Mouse (Mus musculus) induced T-regulatory cell, adult 2 months (primary cell): ENCODE measurements around the gene Znhit3.
A peak's percentile ranks its signal among the peaks of the same experiment; 100 is the strongest.

ENCODE experiments used
- DNase-seq: peaks from one replicate; pipeline ENCODE4 v3.0.0-alpha.2; 2012; ENCODE audit warnings: low read depth

Gene Znhit3

DNA sequence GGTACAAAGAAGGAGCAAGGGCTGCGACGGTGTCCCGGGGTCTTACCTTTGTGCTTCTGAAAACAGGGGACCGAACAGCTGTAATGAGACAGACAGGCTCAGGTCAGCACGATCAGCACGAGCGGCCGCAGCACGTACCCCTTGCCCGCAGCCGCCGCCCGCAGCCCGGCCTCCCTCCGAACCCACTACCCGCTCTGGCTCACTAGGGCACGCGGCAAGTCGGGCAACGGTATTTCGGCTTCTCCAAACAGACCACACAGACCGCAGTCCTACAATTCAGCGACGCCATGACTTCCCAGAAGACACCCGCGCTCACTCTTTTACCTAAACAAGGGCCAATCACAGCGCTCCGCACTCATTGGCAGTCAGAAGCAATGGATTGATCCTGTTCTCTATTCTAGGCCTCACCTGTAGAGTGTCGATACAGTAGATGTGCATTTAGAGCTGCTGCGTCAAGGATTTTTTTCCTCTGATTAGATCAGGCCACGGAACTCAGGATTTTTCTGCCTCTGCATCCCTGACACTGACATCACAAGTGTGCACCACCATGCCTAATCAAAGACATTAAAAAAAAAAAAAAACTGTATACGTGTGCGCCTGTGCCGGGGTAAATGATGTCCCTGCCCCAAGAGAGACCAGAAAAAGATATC is at the start of gene Znhit3:
Gene Znhit3, minus strand, starts transcription at position 314 of the 650 bp plus-strand sequence.
- peak; percentile 94 for DNase-seq

DNA sequence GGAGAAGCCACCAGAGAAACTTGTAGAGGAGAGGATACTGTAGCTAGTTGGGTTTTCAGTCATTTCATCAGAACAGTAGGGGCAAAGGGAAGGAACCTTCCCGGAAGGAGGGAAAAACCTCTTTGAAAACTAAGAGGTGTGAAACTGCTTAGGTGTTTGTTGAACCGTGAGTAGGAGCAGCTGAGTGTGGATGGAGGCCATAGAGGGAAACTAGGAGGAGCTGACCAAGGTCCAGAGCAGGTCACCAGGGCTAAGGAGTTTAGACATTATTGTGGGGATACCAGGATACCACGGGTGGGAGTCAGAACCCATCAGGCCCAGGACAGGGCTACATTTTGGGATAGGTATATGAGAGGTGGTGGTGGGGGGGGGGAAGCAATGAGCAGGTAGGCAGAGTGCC is 47.4 kb upstream of the Znhit3 start:
- DNase-seq, result no peak

DNA sequence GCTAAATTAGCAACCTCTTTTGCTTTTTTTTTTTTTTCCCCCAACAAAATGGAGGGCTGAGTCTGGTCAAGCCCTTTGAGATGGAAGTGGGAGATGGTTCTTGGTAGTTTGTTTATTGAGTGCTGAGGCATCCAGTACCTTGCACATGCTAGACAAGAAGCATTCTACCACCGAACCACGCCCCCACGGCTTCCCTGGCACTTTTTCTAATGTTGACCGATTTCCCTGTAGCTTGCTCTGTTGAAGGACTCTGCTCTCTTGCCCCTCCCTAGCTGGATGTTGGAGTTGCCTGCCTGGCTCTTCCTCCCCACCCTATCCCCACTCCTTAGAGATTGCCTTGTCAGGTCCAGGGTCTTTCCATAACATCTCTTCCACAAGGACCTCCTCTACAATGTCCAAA is 46.4 kb upstream of the Znhit3 start:
- no peak for DNase-seq

DNA sequence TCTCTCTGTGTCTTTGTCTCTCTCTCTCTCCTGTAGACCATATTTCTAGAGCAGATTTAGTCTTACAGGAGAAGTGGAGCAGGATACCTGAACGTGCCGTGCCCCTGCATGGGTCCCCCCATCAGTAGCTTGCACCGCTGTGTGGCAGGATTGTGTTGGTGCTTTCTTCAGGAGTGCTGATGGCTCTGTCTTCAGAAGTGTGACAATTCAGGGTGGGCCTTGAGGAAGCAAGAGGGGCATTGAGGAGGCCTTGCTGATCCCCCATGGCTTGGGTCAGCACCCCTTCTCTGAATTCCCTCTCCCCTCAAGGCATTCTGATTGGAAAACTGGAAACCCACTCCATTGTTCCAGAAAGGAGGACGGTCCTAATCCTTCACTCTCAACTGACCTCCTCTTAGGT is 45.4 kb upstream of the Znhit3 start:
- DNase-seq, result no peak

DNA sequence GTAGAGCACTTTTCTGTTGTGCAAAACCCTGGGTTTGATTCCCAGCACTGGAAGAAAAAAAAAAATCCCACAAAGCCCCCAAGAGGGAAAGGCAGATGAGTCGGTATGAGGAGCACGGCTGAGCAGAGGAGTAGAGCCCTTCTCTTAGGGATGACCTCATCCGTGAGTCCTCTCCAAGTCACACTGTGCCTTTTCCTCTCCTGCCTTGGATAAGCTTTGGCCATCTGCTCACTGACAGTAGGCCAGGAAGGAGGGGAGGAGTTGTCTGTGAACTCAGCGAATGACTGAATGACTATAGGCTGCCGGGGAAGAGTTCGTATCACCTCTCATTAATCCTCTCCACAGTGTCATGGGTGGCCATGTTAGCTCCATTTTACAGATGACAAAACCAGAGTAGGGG is 44.6 kb upstream of the Znhit3 start:
- no peak for DNase-seq

DNA sequence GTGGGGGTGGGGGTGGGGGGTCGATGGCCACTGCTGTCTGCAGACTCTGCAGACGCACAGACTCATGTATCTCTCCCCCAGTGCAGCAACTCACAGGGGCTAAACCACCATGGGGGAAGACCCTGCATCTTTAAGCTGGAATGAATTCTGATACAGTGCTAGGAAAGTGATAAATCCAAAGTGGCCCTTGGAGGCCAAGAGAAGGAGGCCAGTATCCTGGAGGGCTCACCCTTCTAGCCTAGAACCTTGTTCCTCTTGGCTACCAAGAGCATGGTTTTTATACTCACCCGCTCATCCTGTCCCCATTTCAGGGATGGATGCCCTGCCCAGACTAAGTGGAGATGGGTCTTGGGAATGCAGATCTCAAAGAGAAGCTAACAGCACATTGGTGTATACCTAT is 44.1 kb upstream of the Znhit3 start:
- no peak for DNase-seq

DNA sequence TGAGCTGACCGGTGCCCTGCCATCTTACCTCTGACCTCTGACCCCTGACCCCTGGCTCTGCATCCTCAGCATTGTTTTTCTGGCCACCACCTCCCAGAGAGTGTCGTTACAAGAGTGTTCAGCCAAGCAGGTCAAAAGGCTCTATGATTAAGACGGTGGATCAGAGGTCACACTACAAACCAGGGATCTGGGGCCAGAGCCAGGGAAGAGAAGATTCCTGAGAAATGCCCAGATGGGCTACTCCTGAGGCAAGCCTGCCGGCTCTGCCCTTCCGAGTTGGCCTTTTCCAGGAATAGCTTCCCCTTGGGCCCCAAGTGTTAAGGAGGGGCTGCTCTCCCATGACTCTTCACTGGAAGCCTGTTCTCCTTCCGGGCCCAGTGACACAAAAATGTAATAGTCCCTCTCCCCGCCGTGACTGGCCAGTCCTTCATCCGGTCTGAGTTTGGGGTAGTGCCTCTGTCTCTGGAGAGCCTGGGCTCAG is 43.6 kb upstream of the Znhit3 start:
- no peak for DNase-seq

DNA sequence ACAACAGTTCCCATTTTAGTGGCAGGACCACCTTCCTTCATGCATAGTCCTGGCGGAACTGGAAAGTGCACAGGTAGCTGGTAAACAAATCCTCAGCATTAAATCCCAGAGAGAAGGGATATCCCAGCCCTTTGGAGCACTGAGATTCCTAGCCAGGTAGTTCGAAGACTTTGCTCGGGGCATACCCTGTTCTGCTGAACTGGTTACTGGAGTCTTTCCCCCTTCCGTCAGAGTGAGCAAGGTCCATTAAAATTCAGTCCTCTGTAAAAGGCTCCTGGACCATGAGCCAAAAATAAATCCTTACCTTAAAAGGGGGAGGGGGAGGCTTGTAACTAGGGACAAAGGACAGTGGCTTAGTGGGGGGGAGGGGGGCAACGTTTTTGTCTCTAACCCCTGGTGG is 43.0 kb upstream of the Znhit3 start:
- DNase-seq, result no peak

DNA sequence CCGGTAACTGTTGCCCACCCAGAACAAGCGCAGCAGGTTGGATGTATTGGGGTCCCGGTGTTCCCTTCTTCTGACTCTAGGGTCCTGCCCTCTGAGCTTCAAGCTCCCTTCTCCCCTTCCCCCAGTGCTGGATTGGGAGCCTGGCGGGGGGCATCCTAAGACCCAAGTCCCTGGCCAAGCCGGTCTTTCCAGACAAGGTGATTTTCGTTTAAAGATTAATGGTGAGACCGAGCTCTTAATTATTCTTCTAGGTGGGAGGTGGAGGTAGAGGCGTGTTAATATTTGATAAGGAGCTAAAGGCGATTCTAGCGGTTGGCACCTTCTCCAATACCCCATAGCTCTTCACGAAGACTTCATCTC is 42.1 kb upstream of the Znhit3 start:
- no peak for DNase-seq

DNA sequence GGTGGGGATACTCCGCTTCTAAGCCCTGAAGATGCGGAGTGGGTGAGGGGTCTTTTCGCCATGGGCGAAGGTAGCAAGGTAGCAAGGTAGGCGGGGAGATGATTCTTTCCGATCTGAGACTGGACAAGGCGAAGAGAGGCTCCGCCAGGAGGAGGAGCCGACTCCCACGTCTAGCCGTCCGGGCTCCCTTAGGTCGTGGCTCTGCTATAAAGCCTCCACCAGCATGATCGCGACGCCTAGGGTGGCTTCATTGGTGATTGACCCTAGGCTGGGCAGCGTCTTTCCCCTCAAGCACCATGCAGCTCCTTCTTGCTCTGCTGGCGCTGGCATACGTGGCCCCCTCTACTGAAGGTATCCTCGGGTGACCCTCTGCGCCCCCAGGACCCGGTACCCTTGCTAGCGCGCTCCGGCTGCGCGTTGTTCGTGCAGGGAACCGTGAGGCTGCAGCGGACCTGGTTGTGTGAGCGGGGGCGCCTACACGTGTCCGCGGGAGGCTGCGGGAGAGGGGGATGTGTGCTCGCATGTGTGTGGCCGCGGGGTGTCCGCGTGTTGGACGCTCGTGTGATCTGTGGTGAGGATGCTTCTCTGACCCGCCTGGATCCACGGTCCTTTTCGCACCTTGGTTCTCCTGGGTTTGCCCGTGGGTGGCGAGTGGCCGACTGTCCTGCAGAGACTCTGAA is 41.6 kb upstream of the Znhit3 start, which contains the start of gene Car4:
Gene Car4, plus strand, starts transcription at position 196 of the 680 bp plus-strand sequence.
- DNase-seq, result no peak

DNA sequence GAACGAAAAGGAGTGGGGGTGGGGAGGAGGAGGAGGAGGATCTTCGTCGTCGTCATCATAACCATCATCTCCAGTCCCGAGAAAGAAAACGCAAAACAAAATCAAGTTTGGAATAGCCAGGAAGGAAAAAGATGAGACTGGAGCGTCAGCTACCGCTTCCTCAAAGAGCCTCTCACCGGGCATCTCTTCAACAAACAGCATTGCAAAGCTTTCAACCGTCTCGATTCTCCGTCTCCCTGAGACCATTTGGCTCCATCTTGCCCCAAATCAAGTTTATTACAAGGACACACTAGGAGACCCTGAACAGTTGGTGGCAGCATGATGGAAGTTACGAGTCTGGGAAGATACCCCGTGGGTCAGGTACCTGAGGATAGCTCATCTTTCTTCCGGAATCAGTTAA is 41.0 kb upstream of the Znhit3 start:
- DNase-seq, result no peak

DNA sequence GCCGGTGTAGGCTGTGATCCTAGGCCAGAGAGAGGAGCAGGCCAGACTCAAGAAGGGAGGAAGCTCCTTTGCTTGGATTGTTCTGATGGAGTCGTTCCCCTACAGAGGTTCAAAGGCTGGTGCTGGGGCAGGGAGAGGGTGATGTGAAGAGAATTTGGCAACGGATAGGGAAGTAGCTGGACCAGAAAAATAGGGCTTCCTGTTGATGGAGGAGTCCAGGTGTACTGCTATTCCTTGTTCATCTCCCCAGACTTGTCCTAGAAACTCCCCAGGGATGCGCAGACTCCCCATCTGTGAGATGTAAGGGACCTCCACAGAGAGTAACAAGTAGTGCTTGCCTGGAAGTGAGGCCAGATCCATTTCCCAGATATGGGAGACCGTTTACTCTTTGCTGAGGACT is 40.2 kb upstream of the Znhit3 start:
- no peak for DNase-seq

DNA sequence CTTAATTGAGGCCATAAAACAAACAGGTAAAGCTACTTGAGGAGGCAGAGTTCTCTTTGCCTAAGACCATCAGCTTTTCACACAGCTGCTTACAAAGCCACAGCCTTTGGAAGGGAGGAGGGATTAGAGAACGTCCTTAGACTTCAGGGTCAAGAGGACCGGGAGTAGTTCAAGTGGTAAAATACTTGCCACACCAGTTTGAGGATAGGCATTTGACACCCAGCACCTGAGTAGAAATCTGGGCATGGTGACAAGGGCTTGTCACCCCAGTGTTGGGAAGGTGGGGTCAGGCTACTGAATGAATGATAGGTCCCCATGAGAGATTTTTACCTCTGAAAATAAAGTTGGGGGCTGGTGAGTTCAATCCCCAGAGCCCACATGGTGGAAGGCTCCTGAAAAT is 36.4 kb upstream of the Znhit3 start:
- DNase-seq, result no peak

DNA sequence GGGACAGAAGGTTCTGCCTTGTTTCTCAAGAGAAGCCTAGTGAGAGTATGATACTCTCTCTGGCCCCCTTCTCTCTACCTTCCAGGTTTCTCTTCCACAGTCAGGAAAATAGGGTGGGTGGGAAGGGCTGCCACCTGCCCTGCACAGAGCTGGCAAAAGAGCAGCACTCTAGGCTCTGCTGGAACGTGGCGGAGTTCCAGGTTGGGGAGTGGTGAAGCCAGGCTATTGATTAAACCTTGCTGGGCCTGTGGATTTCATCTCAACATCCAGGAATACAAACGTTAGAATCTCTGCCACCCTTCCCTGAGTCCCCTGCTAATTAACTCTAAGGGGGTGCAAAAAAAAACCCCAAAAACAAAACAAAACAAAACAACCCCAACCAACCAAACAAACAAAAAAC is 32.4 kb upstream of the Znhit3 start:
- no peak for DNase-seq

DNA sequence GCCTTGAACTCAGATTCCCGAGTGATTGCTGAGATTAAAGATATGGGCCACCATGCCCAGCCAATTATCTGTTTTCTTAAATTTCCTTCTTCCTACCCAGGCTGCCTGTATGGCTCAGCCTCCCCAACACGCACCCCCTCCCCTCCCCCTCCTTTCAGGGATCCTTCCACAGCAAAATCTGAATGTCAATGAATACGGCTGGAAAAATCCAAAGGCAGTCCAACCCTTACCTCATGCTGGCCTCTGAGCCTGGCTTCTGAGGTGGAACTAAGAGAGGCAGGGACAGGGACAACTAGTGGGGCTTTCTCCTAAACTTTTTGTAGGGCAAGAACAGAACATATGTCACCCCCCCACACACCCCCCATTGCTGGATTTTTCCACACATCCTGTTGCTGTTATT is 31.9 kb upstream of the Znhit3 start:
- DNase-seq, result no peak

DNA sequence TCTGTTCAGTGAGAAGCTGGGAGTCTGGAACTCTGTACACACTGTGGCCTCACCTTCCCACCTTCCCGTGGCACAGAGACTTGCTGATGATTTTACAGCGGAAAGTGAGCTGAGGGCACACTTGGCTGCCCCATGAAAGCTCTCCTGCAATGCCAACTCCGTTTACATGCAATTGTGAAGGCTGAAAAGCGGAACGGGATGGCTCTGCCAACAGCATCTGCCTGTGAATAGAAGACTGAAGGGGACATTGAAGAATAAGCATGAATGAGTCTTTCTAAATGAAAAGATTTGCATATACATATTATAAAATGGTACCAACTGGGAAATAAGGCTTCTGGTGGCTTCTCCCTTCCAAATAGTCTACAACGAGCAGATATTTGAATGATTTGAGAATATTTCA is 31.0 kb upstream of the Znhit3 start:
- DNase-seq, result no peak

DNA sequence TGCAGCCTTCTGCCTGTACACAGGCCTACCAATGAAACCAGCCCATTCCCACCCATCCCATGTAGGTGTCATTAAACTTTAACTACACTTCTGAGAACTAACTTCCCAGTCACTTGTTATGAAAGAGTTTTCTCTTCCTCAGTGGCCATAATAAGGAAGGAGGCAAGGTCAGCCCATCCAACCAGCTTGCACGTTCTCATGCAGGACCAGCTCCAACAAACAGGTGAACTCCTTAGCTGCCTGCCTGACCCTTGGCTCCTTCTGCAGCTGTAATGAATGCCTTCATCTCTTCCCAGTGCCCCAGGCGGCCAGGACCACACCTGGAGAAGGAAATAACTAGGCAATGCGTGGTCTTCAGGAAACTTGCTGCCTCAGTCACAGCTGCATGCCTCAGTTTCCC is 29.7 kb upstream of the Znhit3 start:
- no peak for DNase-seq

DNA sequence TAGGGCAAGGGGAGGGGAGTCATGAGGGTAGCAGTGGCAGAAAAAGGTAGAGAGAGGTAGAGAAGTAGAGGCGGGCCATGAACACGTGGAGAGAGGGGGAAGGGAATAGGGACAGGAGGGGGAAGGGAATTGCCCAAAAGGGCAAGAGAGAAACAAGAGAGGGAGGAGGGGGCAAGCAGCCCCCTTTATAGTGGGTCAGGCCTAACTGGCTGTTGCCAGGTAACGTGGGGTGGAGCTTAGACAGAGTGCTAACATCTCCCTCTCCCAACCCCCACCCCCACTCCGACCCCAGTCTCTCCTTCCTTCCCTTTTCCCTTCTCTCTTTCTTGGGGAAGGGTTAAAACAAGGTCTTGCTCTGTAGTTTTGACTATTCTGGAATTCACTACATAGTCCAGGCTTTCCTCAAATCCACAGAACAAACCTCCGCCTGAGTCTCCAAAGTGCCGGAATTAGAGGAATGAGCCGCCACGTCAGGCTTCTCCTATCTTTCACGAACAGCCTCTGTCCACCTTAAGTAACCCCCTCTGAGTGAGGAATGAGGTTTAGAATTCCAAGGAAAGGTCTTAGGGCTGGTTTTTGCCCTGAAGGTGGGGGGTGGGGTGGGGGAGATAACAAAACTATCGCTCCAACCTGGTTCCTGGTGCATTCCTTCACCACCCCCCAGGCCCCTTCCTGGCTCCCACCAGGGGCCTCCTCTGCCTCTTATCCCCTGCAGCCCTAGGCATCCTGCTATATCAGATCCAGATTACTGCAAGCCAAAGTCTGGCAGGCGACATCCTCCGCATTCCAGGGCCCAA is 28.7 kb upstream of the Znhit3 start:
- no peak for DNase-seq

DNA sequence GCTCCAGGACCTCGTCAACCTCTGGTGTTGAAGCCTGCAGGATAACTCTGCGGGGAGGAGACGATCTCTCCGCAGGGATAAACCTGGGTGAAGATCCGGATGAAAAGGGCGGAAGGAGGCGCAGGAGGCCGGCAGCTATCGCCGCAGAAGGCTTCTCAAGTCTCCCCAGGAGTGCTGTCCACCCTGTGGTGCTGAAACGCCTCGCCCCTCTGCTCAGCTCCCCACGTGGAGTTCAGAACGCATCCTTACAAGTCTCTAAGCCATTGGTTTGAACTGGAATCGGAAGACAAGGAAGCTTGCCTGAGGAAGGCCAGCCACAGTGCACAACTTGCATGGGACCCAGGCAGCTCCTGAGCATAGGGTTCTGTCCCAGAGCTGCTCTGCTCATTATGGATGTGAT is 27.8 kb upstream of the Znhit3 start:
- peak; percentile 24 for DNase-seq

DNA sequence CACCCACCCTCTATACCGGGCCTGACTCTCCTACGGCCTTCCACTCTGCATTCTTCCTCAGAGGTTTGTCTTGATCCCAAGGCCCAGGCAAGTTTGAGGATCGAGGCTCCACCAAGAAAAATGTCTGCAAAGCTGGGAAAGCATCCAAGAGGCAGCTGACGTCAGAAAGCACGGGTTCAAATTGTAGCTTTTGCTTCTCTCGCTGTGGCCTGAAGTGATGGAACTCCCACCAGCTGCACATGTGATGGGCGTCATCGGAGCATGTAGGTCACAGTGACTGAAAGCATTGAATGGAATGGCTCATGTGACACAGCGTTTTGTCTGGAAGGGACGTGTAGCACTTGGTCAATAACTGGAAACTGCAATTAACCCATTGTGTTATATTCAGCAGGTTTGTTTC is 24.0 kb upstream of the Znhit3 start:
- no peak for DNase-seq

DNA sequence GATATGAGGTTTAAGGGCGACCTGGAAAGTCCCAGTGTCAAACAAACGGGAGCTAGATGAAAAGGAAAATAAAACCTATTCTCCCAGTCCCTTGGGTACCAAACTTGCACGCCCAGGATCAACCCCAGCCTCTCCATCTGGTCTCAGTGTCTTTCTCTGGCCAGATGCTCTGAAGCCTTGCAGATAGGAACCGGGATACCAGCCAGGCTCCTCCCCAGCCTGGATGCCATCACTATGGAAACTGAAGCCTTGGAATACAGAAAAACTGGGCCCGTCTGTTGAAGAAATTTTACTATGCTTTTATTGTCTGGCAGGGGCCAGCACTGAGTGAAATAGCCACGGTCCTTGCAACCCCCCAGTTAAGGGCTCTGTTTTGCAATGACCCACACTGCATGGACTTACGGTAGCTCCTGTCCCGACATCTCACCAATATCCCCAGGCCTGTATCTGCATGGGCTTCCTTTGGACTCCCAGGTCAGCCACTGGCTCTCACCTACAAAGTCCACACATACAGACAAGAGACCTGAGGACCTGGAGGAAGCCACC is 23.4 kb upstream of the Znhit3 start:
- DNase-seq, result no peak

DNA sequence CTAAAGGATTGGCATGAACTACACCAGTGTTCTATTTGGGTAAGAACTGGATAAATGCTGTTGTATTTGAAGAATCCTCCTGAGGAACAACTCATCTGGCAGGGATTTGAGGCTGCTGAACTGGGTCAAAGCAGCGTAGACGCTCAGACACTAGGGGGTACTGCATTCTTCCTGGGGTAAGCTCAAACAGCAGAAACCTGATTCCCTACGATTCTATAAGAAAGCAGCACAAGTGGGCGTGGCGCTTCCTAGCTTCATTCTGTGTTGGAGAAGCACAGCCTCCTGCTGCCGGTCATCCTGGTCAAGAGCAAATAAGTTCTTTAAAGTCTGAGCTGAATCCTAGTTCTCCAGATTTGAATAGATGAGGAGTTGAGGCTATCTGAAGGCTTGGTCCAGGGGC is 16.1 kb upstream of the Znhit3 start:
- DNase-seq, result no peak

DNA sequence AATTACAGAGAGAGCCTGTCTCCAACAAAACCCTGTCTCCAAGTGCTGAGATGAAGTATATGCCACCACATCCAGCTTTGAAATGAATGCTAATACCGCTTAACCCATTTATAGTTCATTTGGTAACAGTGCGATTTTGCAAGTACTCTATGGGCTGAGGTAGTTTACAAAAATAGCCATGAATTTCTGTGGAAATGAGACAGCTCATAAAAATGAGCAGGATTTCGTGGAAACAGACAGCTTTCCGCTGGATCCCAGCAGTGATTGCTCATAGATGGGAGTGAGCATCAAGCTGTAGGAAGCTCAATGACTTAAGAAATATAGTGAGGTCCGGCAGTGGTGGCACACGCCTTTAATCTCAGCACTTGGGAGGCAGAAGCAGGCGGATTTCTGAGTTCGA is 4.8 kb upstream of the Znhit3 start:
- no peak for DNase-seq
